Mouse (Mus musculus) MEL (cell line): Measurements from ENCODE around the gene Itprid1. TPM values are rescaled to one million over a fixed set of nuclear protein-coding genes. Genes with fewer than 3 reads are reported as not detected.

ENCODE experiments used
- DNase-seq: peaks from one replicate; pipeline ENCODE4 v3.0.0; 2011; ENCODE audit warnings: low read depth, low spot score
- H3K27ac ChIP-seq: 2 replicates; pipeline ENCODE4 v1.5.1; 2012; ENCODE audit warnings: low read depth, mild to moderate bottlenecking, control low read depth, low read length, moderate library complexity; ENCODE audit not compliant: control insufficient read depth
- H3K27me3 ChIP-seq, 2 experiments: fragments of 150-350 bp in 1 of 2; sonication (generic) in 1 of 2; 2 replicates each; pipeline ENCODE4 v1.6.1; 2012; ENCODE audit warnings: low read length in 2 of 2, mild to moderate bottlenecking in 2 of 2, improper control_type of control experiment in 1 of 2, moderate library complexity in 1 of 2; ENCODE audit not compliant: insufficient read depth in 2 of 2, control insufficient read depth in 1 of 2
- H3K36me3 ChIP-seq, 2 experiments: 2 replicates each; pipeline ENCODE4 v1.6.1; 2012 to 2014; ENCODE audit warnings: low read length in 2 of 2, improper control_type of control experiment in 1 of 2, inconsistent platforms in 1 of 2, mild to moderate bottlenecking in 1 of 2; ENCODE audit not compliant: insufficient read depth in 2 of 2, control insufficient read depth in 1 of 2
- H3K4me1 ChIP-seq, 2 experiments: fragments of 150-350 bp in 1 of 2; sonication (generic) in 1 of 2; 2 replicates each; pipeline ENCODE4 v1.6.1; 2012; ENCODE audit warnings: low read length in 2 of 2, improper control_type of control experiment in 1 of 2, mild to moderate bottlenecking in 1 of 2; ENCODE audit not compliant: insufficient read depth in 2 of 2, control insufficient read depth in 1 of 2
- H3K4me3 ChIP-seq, 2 experiments: fragments of 150-350 bp in 1 of 2; sonication (generic) in 1 of 2; 2 replicates each; pipeline ENCODE4 v1.5.1; 2012; ENCODE audit warnings: low read depth in 2 of 2, low read length in 2 of 2, mild to moderate bottlenecking in 2 of 2, moderate library complexity in 2 of 2, control low read depth in 1 of 2, improper control_type of control experiment in 1 of 2; ENCODE audit not compliant: control insufficient read depth in 1 of 2, insufficient read depth in 1 of 2
- H3K79me2 ChIP-seq: 2 replicates; pipeline ENCODE4 v1.6.1; 2012; ENCODE audit warnings: mild to moderate bottlenecking, low read length, moderate library complexity; ENCODE audit not compliant: control insufficient read depth, poor library complexity, insufficient read depth
- H3K9ac ChIP-seq: 2 replicates; pipeline ENCODE4 v1.6.1; 2012; ENCODE audit warnings: low read depth, mild to moderate bottlenecking, control low read depth, low read length, moderate library complexity; ENCODE audit not compliant: control insufficient read depth, poor library complexity, severe bottlenecking
- H3K9me3 ChIP-seq: fragments of 150-350 bp; sonication (generic); replicated peaks from 2 replicates; pipeline ENCODE4 v1.6.1; 2012; ENCODE audit warnings: mild to moderate bottlenecking, low read length, improper control_type of control experiment, moderate library complexity; ENCODE audit not compliant: insufficient read depth
- BHLHE40 ChIP-seq: IDR thresholded peaks from 2 replicates; pipeline ENCODE4 v1.6.1; 2012; ENCODE audit warnings: low read depth, mild to moderate bottlenecking, inconsistent platforms, low read length, improper control_type of control experiment, borderline replicate concordance
- CHD1 ChIP-seq: IDR thresholded peaks from 2 replicates; pipeline ENCODE4 v1.6.1; 2012; ENCODE audit warnings: low read depth, mild to moderate bottlenecking, inconsistent platforms, low read length, improper control_type of control experiment
- CHD2 ChIP-seq: IDR thresholded peaks from 2 replicates; pipeline ENCODE4 v1.6.1; 2011; ENCODE audit warnings: low read length, improper control_type of control experiment
- CTCF ChIP-seq, 3 experiments: IDR thresholded peaks in 2 of 3; conservative IDR thresholded peaks in 1 of 3; 2 replicates each; pipeline ENCODE4 v1.5.1; 2011 to 2012; ENCODE audit warnings: low read length in 3 of 3, low read depth in 2 of 3, mild to moderate bottlenecking in 2 of 3, improper control_type of control experiment in 1 of 3, inconsistent platforms in 1 of 3, mixed read lengths in 1 of 3, moderate library complexity in 1 of 3; ENCODE audit not compliant: control insufficient read depth in 1 of 3, insufficient read depth in 1 of 3, poor library complexity in 1 of 3, severe bottlenecking in 1 of 3
- ETS1 ChIP-seq: IDR thresholded peaks from 2 replicates; pipeline ENCODE4 v1.6.1; 2012; ENCODE audit warnings: low read depth, mild to moderate bottlenecking, inconsistent platforms, low read length, improper control_type of control experiment, moderate library complexity
- GABPA ChIP-seq: IDR thresholded peaks from 2 replicates; pipeline ENCODE4 v1.6.1; 2012; ENCODE audit warnings: low read depth, mild to moderate bottlenecking, inconsistent platforms, low read length, improper control_type of control experiment, moderate library complexity
- HCFC1 ChIP-seq: IDR thresholded peaks from 2 replicates; pipeline ENCODE4 v1.6.1; 2012; ENCODE audit warnings: low read depth, mild to moderate bottlenecking, inconsistent platforms, low read length, improper control_type of control experiment, moderate library complexity
- JUND ChIP-seq: IDR thresholded peaks from 2 replicates; pipeline ENCODE4 v1.6.1; 2011; ENCODE audit warnings: low read depth, mild to moderate bottlenecking, improper control_type of control experiment, low read length
- MAX ChIP-seq: IDR thresholded peaks from 2 replicates; pipeline ENCODE4 v1.6.1; 2011; ENCODE audit warnings: low read length, improper control_type of control experiment
- MAZ ChIP-seq: IDR thresholded peaks from 2 replicates; pipeline ENCODE4 v1.6.1; 2012; ENCODE audit warnings: low read depth, mild to moderate bottlenecking, inconsistent platforms, low read length, improper control_type of control experiment
- MEF2A ChIP-seq: IDR thresholded peaks from 2 replicates; pipeline ENCODE4 v1.6.1; 2014; ENCODE audit warnings: low read depth, mild to moderate bottlenecking, inconsistent platforms, low read length, improper control_type of control experiment; ENCODE audit not compliant: poor library complexity, insufficient replicate concordance, severe bottlenecking; ENCODE audit errors: extremely low read depth
- MYC ChIP-seq: IDR thresholded peaks from 2 replicates; pipeline ENCODE4 v1.6.1; 2011; ENCODE audit warnings: low read depth, mild to moderate bottlenecking, low read length, improper control_type of control experiment, moderate library complexity
- NELFE ChIP-seq: IDR thresholded peaks from 2 replicates; pipeline ENCODE4 v1.6.1; 2011; ENCODE audit warnings: low read depth, low read length, improper control_type of control experiment
- NRF1 ChIP-seq: IDR thresholded peaks from 2 replicates; pipeline ENCODE4 v1.6.1; 2014; ENCODE audit warnings: low read depth, mild to moderate bottlenecking, inconsistent platforms, low read length, improper control_type of control experiment, moderate library complexity; ENCODE audit not compliant: poor library complexity, insufficient read depth, severe bottlenecking
- POLR2A ChIP-seq, 2 experiments: IDR thresholded peaks; 2 replicates each; pipeline ENCODE4 v1.6.1; 2011 to 2012; ENCODE audit warnings: low read length in 2 of 2, mild to moderate bottlenecking in 2 of 2, control low read depth in 1 of 2, improper control_type of control experiment in 1 of 2, low read depth in 1 of 2, moderate library complexity in 1 of 2; ENCODE audit not compliant: control insufficient read depth in 1 of 2, insufficient read depth in 1 of 2, poor library complexity in 1 of 2
- POLR2AphosphoS5 ChIP-seq: IDR thresholded peaks from 2 replicates; pipeline ENCODE4 v1.6.1; 2012; ENCODE audit warnings: low read depth, borderline replicate concordance, mild to moderate bottlenecking, inconsistent platforms, low read length, moderate library complexity, mixed read lengths
- RAD21 ChIP-seq: IDR thresholded peaks from 2 replicates; pipeline ENCODE4 v1.6.1; 2011; ENCODE audit warnings: mild to moderate bottlenecking, low read depth, low read length, improper control_type of control experiment
- RCOR1 ChIP-seq: IDR thresholded peaks from 2 replicates; pipeline ENCODE4 v1.6.1; 2012; ENCODE audit warnings: low read depth, mild to moderate bottlenecking, inconsistent platforms, low read length, improper control_type of control experiment
- TAL1 ChIP-seq: IDR thresholded peaks from 2 replicates; pipeline ENCODE4 v1.6.1; 2012; ENCODE audit warnings: mild to moderate bottlenecking, inconsistent platforms, low read length, moderate library complexity, mixed read lengths
- TBP ChIP-seq: IDR thresholded peaks from 2 replicates; pipeline ENCODE4 v1.8.0; 2011; ENCODE audit warnings: low read depth, low read length, improper control_type of control experiment
- USF1 ChIP-seq: IDR thresholded peaks from 2 replicates; pipeline ENCODE4 v1.6.1; 2014; ENCODE audit warnings: low read depth, mild to moderate bottlenecking, inconsistent platforms, low read length, improper control_type of control experiment, moderate library complexity
- USF2 ChIP-seq, 2 experiments: IDR thresholded peaks; 2 replicates each; pipeline ENCODE4 v1.6.1; 2011 to 2012; ENCODE audit warnings: improper control_type of control experiment in 2 of 2, low read length in 2 of 2, borderline replicate concordance in 1 of 2, inconsistent platforms in 1 of 2, low read depth in 1 of 2, mild to moderate bottlenecking in 1 of 2; ENCODE audit not compliant: insufficient read depth in 1 of 2
- ZKSCAN1 ChIP-seq: IDR thresholded peaks from 2 replicates; pipeline ENCODE4 v1.6.1; 2012; ENCODE audit warnings: low read depth, mild to moderate bottlenecking, inconsistent platforms, low read length, improper control_type of control experiment, moderate library complexity
- ZMIZ1 ChIP-seq: IDR thresholded peaks from 2 replicates; pipeline ENCODE4 v1.6.1; 2012; ENCODE audit warnings: low read depth, mild to moderate bottlenecking, inconsistent platforms, low read length, improper control_type of control experiment, moderate library complexity
- polyA plus RNA-seq, 2 experiments: library from polyadenylated mRNA; stranded (reverse) in 1 of 2; unstranded in 1 of 2; fragments of >175 nt in 1 of 2; fragments of >200 nt in 1 of 2; gene quantifications; 2 replicates each; pipeline versions ENCODE4 v1.2.1 to v1.2.4; 2012; ENCODE audit warnings: low replicate concordance in 2 of 2, low read depth in 1 of 2; ENCODE audit not compliant: insufficient read length in 2 of 2, insufficient read depth in 1 of 2, missing spikeins in 1 of 2
- total RNA-seq: library from RNA; depleted of rRNA; stranded (reverse); fragments of 300-350 nt; gene quantifications from 2 replicates; pipeline ENCODE4 v1.2.3, GENCODE M21; 2012

Itprid1 gene
- total and polyA plus RNA-seq, 3 experiments, result not detected

DNA sequence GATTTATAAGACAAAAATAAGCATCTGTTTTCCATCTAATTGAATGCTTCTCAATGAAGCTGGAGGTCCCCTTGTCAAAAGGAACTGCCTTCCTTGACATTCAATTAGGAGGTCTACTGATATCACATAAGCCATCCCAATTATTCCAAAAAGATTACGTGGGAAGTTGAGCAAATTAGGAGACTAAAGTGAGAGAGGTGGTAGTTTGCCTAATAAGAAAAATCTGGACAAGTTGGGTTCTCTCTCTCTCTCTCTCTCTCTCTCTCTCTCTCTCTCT lies 65.6 kb downstream of the Itprid1 start:
- TF ChIP-seq BHLHE40, result no peak
- no peak for TF ChIP-seq GABPA
- no peak for TF ChIP-seq ZMIZ1
- TF ChIP-seq HCFC1, result no peak
- no peak for TF ChIP-seq CTCF (IDR thresholded peaks at IDR 0.05 in 2 of 3, conservative IDR thresholded peaks at IDR 0.05 in 1 of 3; ENCODE audit: control insufficient read depth in 1 of 3, insufficient read depth in 1 of 3, low read depth in 2 of 3, low read length in 3 of 3, poor library complexity in 1 of 3, severe bottlenecking in 1 of 3)
- TF ChIP-seq POLR2A (IDR thresholded peaks at IDR 0.05; ENCODE audit: control insufficient read depth in 1 of 2, insufficient read depth in 1 of 2, low read depth in 1 of 2, low read length in 2 of 2, poor library complexity in 1 of 2), result no peak
- no peak for DNase-seq
- H3K9me3 ChIP-seq, result no peaks in the 10 kb centered on the region
- H3K9ac ChIP-seq, result no peak overlapping the region
- no peaks in the 10 kb centered on the region for H3K79me2 ChIP-seq
- no peaks in the 10 kb centered on the region for H3K27me3 ChIP-seq
- H3K4me1 ChIP-seq, result no peaks in the 10 kb centered on the region
- H3K27ac ChIP-seq, result no peak overlapping the region
- H3K36me3 ChIP-seq, result no peaks in the 10 kb centered on the region
- no peak overlapping the region for H3K4me3 ChIP-seq

DNA sequence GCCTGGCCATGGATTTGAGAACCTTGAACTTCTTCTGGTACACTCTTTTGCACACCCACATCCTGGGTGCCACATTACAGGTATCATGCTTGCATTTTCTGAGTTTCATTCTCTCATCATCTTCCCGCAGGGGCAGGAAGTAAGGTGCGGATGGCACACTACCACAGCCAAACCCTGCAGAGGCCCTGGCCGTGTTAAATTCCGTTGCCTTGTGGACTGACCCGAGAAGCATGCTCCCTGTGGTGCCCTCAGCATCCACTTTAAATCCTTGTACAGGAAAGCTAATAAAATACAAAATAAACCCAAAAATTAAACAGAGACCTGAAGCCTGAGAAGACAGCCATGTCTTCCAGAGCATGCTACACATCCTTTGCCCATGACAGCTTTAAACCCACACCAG lies 82.5 kb downstream of the Itprid1 start:
- Histone ChIP-seq H3K9me3 (no peaks in the 10 kb centered on the region), H3K9ac (no peak overlapping the region), H3K27ac (no peak overlapping the region), H3K36me3 (no peaks in the 10 kb centered on the region), H3K27me3 (no peaks in the 10 kb centered on the region), H3K4me1 (no peaks in the 10 kb centered on the region), H3K4me3 (no peak overlapping the region), H3K79me2 (no peaks in the 10 kb centered on the region)
- no peak for DNase-seq
- TF ChIP-seq CHD1, result no peak
- no peak for TF ChIP-seq USF2 (IDR thresholded peaks at IDR 0.05; ENCODE audit: borderline replicate concordance in 1 of 2, insufficient read depth in 1 of 2, low read depth in 1 of 2, low read length in 2 of 2)
- TF ChIP-seq MAX, result no peak
- no peak for TF ChIP-seq ETS1

DNA sequence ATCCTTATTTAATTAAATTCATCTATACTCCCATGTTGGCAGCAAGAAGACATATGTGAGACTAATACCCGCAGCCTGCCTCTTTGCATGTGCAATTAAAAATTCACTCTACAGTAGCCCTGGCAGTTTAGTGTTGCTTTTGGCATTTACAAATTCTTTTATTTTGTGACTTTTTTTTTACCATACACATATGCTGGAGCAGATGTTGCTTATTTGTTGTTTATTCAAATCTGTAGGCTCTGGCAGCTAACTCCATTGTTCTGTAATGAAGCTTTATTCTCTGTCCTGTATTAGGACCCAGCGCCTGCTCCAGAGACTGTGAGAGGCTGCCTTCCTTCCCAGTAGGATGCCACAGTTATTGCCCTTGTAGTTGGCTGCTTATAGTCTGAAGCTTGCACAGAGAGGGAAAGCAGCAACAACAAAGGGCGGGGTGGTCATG lies 83.6 kb downstream of the Itprid1 start:
- Histone ChIP-seq H3K4me1 (no peaks in the 10 kb centered on the region), H3K9me3 (no peaks in the 10 kb centered on the region), H3K27me3 (no peaks in the 10 kb centered on the region), H3K9ac (no peak overlapping the region), H3K36me3 (no peaks in the 10 kb centered on the region), H3K27ac (no peak overlapping the region), H3K79me2 (no peaks in the 10 kb centered on the region), H3K4me3 (no peak overlapping the region)
- no peak for DNase-seq
- TF ChIP-seq JUND, result no peak
- TF ChIP-seq NELFE, result no peak
- TF ChIP-seq CHD2, result no peak
- TF ChIP-seq MEF2A, result no peak
- TF ChIP-seq HCFC1, result no peak
- no peak for TF ChIP-seq RAD21
- no peak for TF ChIP-seq ZKSCAN1
- TF ChIP-seq POLR2AphosphoS5, result no peak
- TF ChIP-seq CTCF (IDR thresholded peaks at IDR 0.05 in 2 of 3, conservative IDR thresholded peaks at IDR 0.05 in 1 of 3; ENCODE audit: control insufficient read depth in 1 of 3, insufficient read depth in 1 of 3, low read depth in 2 of 3, low read length in 3 of 3, poor library complexity in 1 of 3, severe bottlenecking in 1 of 3), result no peak
- TF ChIP-seq TBP, result no peak
- TF ChIP-seq NRF1, result no peak
- TF ChIP-seq RCOR1, result no peak
- no peak for TF ChIP-seq USF1
- no peak for TF ChIP-seq TAL1
- no peak for TF ChIP-seq MAZ
- TF ChIP-seq MAX, result no peak
- TF ChIP-seq MYC, result no peak
